Mouse (Mus musculus) kidney, embryonic 14.5 days (tissue): ENCODE data around the gene Wap. TPM values are rescaled to one million over a fixed set of nuclear protein-coding genes. Genes with fewer than 3 reads are reported as not detected.
"Not testable (repeated sequence)": the region's sequence is repeated elsewhere in the genome, so short reads cannot be mapped to it uniquely, and the experiment has no call there.

ENCODE experiments used
- ATAC-seq: fragments of 200-750 bp; cut with Nextera tagmentation; 2 replicates; pipeline ENCODE4 v1.8.0; 2017; ENCODE audit warnings: moderate number of reproducible peaks, mild to moderate bottlenecking, moderate TSS enrichment, moderate library complexity; ENCODE audit not compliant: low FRiP score, low TSS enrichment
- H3K27ac ChIP-seq: fragments of 300-500 bp; sonication (generic); 2 replicates; pipeline ENCODE4 v1.5.1; 2014; ENCODE audit warnings: low read depth, mild to moderate bottlenecking, low read length, moderate library complexity, mixed read lengths
- H3K27me3 ChIP-seq: fragments of 300-500 bp; sonication (generic); 2 replicates; pipeline ENCODE4 v1.6.1; 2014; ENCODE audit warnings: mild to moderate bottlenecking, low read length; ENCODE audit not compliant: control insufficient read depth, insufficient read depth
- H3K36me3 ChIP-seq: fragments of 300-500 bp; sonication (generic); 2 replicates; pipeline ENCODE4 v1.6.1; 2014; ENCODE audit warnings: low read length, mixed read lengths; ENCODE audit not compliant: control insufficient read depth, insufficient read depth
- H3K4me1 ChIP-seq: fragments of 300-500 bp; sonication (generic); 2 replicates; pipeline ENCODE4 v1.6.1; 2014; ENCODE audit warnings: low read length, mixed read lengths; ENCODE audit not compliant: control insufficient read depth, insufficient read depth
- H3K4me2 ChIP-seq: fragments of 300-500 bp; sonication (generic); replicated peaks from 2 replicates; pipeline ENCODE4 v1.6.1; 2014; ENCODE audit warnings: low read depth, mild to moderate bottlenecking, low read length
- H3K4me3 ChIP-seq: fragments of 300-500 bp; sonication (generic); 2 replicates; pipeline ENCODE4 v1.5.1; 2014; ENCODE audit warnings: mild to moderate bottlenecking, low read length
- H3K9ac ChIP-seq: fragments of 300-500 bp; sonication (generic); 2 replicates; pipeline ENCODE4 v1.6.1; 2014; ENCODE audit warnings: low read depth, mild to moderate bottlenecking, low read length, moderate library complexity
- H3K9me3 ChIP-seq: fragments of 300-500 bp; sonication (generic); 2 replicates; pipeline ENCODE4 v1.6.1; 2016; ENCODE audit warnings: low read length; ENCODE audit not compliant: control insufficient read depth
- WGBS: fragments of 180-500 bp; shearing (Covaris S2); extraction: QIAGEN DNeasy Blood & Tissue Kit; methylation state at CpG from one replicate; pipeline ENCODE4 v1.1.7; 2014; 5-methylcytosine and 5-hydroxymethylcytosine counted together
- polyA plus RNA-seq: library from polyadenylated mRNA; unstranded; fragments of >200 nt; fragmentation: Nextera tagmentation; extraction: Ambion mirVana; gene quantifications from 2 replicates; pipeline ENCODE4 v1.2.1, GENCODE M21; 2014

Gene Wap
- polyA plus RNA-seq, 1 experiment from 2014 or later: not detected

GRCm38 (mm10) chr11:6670044-6670443 lies 31.6 kb upstream of the Wap start:
- no peak overlapping the region for H3K4me3 ChIP-seq
- H3K4me2 ChIP-seq: no peak overlapping the region
- WGBS: 44% methylated on average over 2 of the region's 2 CpGs
- no peak for ATAC-seq
- no peaks in the 10 kb centered on the region for H3K36me3 ChIP-seq
- no peak overlapping the region for H3K9ac ChIP-seq
- H3K4me1 ChIP-seq: no peaks in the 10 kb centered on the region
- H3K9me3 ChIP-seq: no peaks in the 10 kb centered on the region; the same call in 1 of the 2 replicates
- H3K27me3 ChIP-seq: no peaks in the 10 kb centered on the region
- no peak overlapping the region for H3K27ac ChIP-seq

GRCm38 (mm10) chr11:6669041-6669440 lies 30.6 kb upstream of the Wap start:
- H3K4me3 ChIP-seq: no peak overlapping the region
- no peaks in the 10 kb centered on the region for H3K36me3 ChIP-seq
- ATAC-seq: no peak
- H3K4me1 ChIP-seq: no peaks in the 10 kb centered on the region
- H3K4me2 ChIP-seq: no peak overlapping the region
- H3K9ac ChIP-seq: no peak overlapping the region
- no peaks in the 10 kb centered on the region for H3K27me3 ChIP-seq
- H3K9me3 ChIP-seq: no peaks in the 10 kb centered on the region; the same call in 1 of the 2 replicates
- H3K27ac ChIP-seq: no peak overlapping the region
- WGBS: 52% methylated on average over 9 of the region's 9 CpGs

GRCm38 (mm10) chr11:6666634-6667033 lies 28.2 kb upstream of the Wap start:
- Histone ChIP-seq H3K27ac (no peak overlapping the region), H3K27me3 (no peaks in the 10 kb centered on the region), H3K4me2 (no peak overlapping the region), H3K36me3 (no peaks in the 10 kb centered on the region), H3K9me3 (no peaks in the 10 kb centered on the region; the same call in 1 of the 2 replicates), H3K4me1 (no peaks in the 10 kb centered on the region), H3K4me3 (no peak overlapping the region), H3K9ac (no peak overlapping the region)
- ATAC-seq: no peak
- 87% methylated on average over 2 of the region's 2 CpGs for WGBS

- Histone ChIP-seq H3K27ac (no peak overlapping the region), H3K4me2 (no peak overlapping the region), H3K4me3 (no peak overlapping the region), H3K27me3 (no peaks in the 10 kb centered on the region), H3K9me3 (no peaks in the 10 kb centered on the region), H3K9ac (no peak overlapping the region), H3K4me1 (0 out of 2 replicates have a peak, but pooled peaks cover 3% of the 10 kb centered on the region), H3K36me3 (no peaks in the 10 kb centered on the region)
- no peak for ATAC-seq
- WGBS: 74% methylated on average over 14 of the region's 14 CpGs
These were observed 22.8 kb upstream of the Wap start for GRCm38 (mm10) chr11:6661206-6661605.

- under 1% methylated on average over 18 of the region's 18 CpGs for WGBS
- peak; percentile 88 for ATAC-seq
- H3K27me3 ChIP-seq: no peaks in the 10 kb centered on the region
- H3K4me1 ChIP-seq: 0 out of 2 replicates have a peak, but pooled peaks cover 3% of the 10 kb centered on the region
- no peaks in the 10 kb centered on the region for H3K36me3 ChIP-seq
- peak within 1 kb of the TSS; percentile 72 for H3K4me2 ChIP-seq
- no peaks in the 10 kb centered on the region for H3K9me3 ChIP-seq
- H3K9ac ChIP-seq: peak within 1 kb of the TSS; percentile 45; the same call in 1 of the 2 replicates
- no peak within 1 kb of the TSS for H3K27ac ChIP-seq
- peak within 1 kb of the TSS; percentile 43 for H3K4me3 ChIP-seq
These were observed 19.8 kb upstream of the Wap start, which contains the start of gene Ramp3 for GRCm38 (mm10) chr11:6658271-6658670. Gene Ramp3, plus strand, starts transcription at chr11:6658521.

GRCm38 (mm10) chr11:6654903-6655302 lies 16.5 kb upstream of the Wap start:
- no peaks in the 10 kb centered on the region for H3K36me3 ChIP-seq
- H3K9me3 ChIP-seq: no peaks in the 10 kb centered on the region
- no peak overlapping the region for H3K4me2 ChIP-seq
- H3K27ac ChIP-seq: no peak overlapping the region
- peak; percentile 62; the same call in 1 of the 2 replicates for ATAC-seq
- 0% methylated on average over 2 of the region's 2 CpGs for WGBS
- H3K27me3 ChIP-seq: no peaks in the 10 kb centered on the region
- 0 out of 2 replicates have a peak, but pooled peaks cover 3% of the 10 kb centered on the region for H3K4me1 ChIP-seq
- H3K4me3 ChIP-seq: no peak overlapping the region
- no peak overlapping the region for H3K9ac ChIP-seq

- not testable (repeated sequence) for H3K4me1 ChIP-seq, ATAC-seq, H3K9ac ChIP-seq, H3K27me3 ChIP-seq, H3K4me2 ChIP-seq, H3K4me3 ChIP-seq, H3K27ac ChIP-seq, H3K9me3 ChIP-seq, H3K36me3 ChIP-seq
- WGBS: 77% methylated on average over 3 of the region's 3 CpGs
These were observed 14.5 kb upstream of the Wap start for GRCm38 (mm10) chr11:6652978-6653377.

- 60% methylated on average over 7 of the region's 7 CpGs for WGBS
These were observed 12.1 kb upstream of the Wap start for GRCm38 (mm10) chr11:6650519-6650918.

GRCm38 (mm10) chr11:6647831-6648724 lies 9.6 kb upstream of the Wap start:
- no peaks in the 10 kb centered on the region for H3K4me1 ChIP-seq
- H3K36me3 ChIP-seq: no peaks in the 10 kb centered on the region
- no peak overlapping the region for H3K27ac ChIP-seq
- ATAC-seq: no peak
- H3K4me3 ChIP-seq: no peak overlapping the region
- H3K9me3 ChIP-seq: no peaks in the 10 kb centered on the region
- H3K9ac ChIP-seq: no peak overlapping the region
- H3K4me2 ChIP-seq: no peak overlapping the region
- H3K27me3 ChIP-seq: no peaks in the 10 kb centered on the region
- WGBS: 59% methylated on average over 9 of the region's 9 CpGs

More at GRCm38 (mm10) chr11:6650519-6650918, 12.1 kb upstream of the Wap start:
- no peaks in the 10 kb centered on the region for H3K4me1 ChIP-seq
- H3K9ac ChIP-seq: no peak overlapping the region
- H3K36me3 ChIP-seq: no peaks in the 10 kb centered on the region
- H3K4me3 ChIP-seq: no peak overlapping the region
- no peak overlapping the region for H3K27ac ChIP-seq
- H3K9me3 ChIP-seq: no peaks in the 10 kb centered on the region
- no peaks in the 10 kb centered on the region for H3K27me3 ChIP-seq
- ATAC-seq: no peak
- no peak overlapping the region for H3K4me2 ChIP-seq
